Mouse (Mus musculus) liver, embryonic 16.5 days (tissue): Measurements from ENCODE around the gene Slc2a8. TPM values are rescaled to one million over a fixed set of nuclear protein-coding genes. Genes with fewer than 3 reads are reported as not detected.
A peak's percentile ranks its signal among the peaks of the same experiment; 100 is the strongest.

ENCODE experiments used
- ATAC-seq: fragments of 200-750 bp; cut with Nextera tagmentation; 2 replicates; pipeline ENCODE4 v1.8.0; 2017; ENCODE audit warnings: low read depth, mild to moderate bottlenecking, moderate number of reproducible peaks, moderate library complexity
- H3K27ac ChIP-seq: fragments of 300-500 bp; sonication (generic); 2 replicates; pipeline ENCODE4 v1.5.1; 2014; ENCODE audit warnings: mild to moderate bottlenecking, low read length
- H3K27me3 ChIP-seq: fragments of 300-500 bp; sonication (generic); 2 replicates; pipeline ENCODE4 v1.6.1; 2014; ENCODE audit warnings: low read depth, low read length, mixed read lengths; ENCODE audit not compliant: control insufficient read depth, insufficient read depth
- H3K36me3 ChIP-seq: fragments of 300-500 bp; sonication (generic); 2 replicates; pipeline ENCODE4 v1.6.1; 2014; ENCODE audit warnings: mild to moderate bottlenecking; ENCODE audit not compliant: control insufficient read depth, insufficient read depth
- H3K4me1 ChIP-seq: fragments of 300-500 bp; sonication (generic); 2 replicates; pipeline ENCODE4 v1.6.1; 2014; ENCODE audit warnings: low read depth, low read length, mixed read lengths; ENCODE audit not compliant: control insufficient read depth
- H3K4me2 ChIP-seq: fragments of 300-500 bp; sonication (generic); 2 replicates; pipeline ENCODE4 v1.6.1; 2014; ENCODE audit warnings: low read depth, low read length, mixed read lengths
- H3K4me3 ChIP-seq: fragments of 300-500 bp; sonication (generic); 2 replicates; pipeline ENCODE4 v1.5.1; 2014; ENCODE audit warnings: low read depth, mild to moderate bottlenecking, low read length
- H3K9ac ChIP-seq: fragments of 300-500 bp; sonication (generic); 2 replicates; pipeline ENCODE4 v1.6.1; 2014; ENCODE audit warnings: low read depth, low read length
- H3K9me3 ChIP-seq: fragments of 300-500 bp; sonication (generic); replicated peaks from 2 replicates; pipeline ENCODE4 v1.6.1; 2016; ENCODE audit warnings: low read length; ENCODE audit not compliant: control insufficient read depth
- WGBS: fragments of 180-500 bp; shearing (Covaris S2); extraction: QIAGEN DNeasy Blood & Tissue Kit; methylation state at CpG from one replicate; pipeline ENCODE4 v1.1.7; 2014; ENCODE audit not compliant: insufficient replicate concordance; 5-methylcytosine and 5-hydroxymethylcytosine counted together
- polyA plus RNA-seq: library from polyadenylated mRNA; unstranded; fragments of >200 nt; fragmentation: Nextera tagmentation; extraction: Ambion mirVana; gene quantifications from 2 replicates; pipeline ENCODE4 v1.2.1, GENCODE M21; 2015

Slc2a8 gene
- polyA plus RNA-seq, 1 experiment from 2014 or later: 8.8 TPM

DNA sequence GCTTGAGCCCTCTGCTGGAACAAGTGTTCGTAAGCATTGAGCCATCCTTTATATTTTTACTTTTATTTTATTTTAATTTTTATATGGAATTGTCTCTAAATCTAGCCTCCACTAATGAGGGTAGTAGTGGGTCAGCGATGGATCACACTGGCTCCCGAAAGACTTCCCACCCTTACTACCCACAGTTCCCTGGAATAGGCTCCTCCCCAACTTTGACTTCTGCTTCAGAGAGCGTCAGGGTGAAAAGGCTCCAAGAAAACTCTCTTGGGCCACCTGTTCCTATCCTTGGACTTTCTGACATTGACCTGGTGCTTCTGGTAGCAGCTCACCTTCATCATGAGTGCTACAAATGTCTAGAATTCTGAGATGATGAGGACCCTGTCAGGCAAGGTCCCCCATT lies 817 bp upstream of the Slc2a8 start:
- WGBS: 5% methylated on average over 4 of the region's 4 CpGs

DNA sequence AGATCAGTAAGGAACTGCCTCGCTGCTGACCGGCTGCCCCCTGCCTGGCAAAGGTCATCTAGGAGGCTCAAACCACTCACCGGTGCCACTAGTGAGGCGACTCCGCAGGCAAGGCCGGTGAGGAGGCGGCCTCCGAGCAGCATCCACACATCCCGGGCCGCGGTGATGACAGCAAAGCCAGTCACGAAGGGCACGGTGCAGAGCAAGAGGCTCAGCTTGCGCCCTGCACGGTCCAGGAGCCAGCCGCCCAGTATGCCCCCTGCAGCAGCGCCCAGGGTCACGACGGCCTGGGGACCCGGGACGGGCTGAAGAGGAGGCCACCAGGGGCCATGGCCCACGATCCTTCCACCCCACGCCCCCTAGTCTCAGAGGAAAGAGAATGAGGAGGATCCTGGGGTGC lies 602 bp downstream of the Slc2a8 start:
- no peaks in the 10 kb centered on the region for H3K36me3 ChIP-seq
- ATAC-seq: peak; percentile 35
- H3K4me3 ChIP-seq: peak overlapping the region; percentile 80
- 2% methylated on average over 23 of the region's 23 CpGs for WGBS
- H3K27me3 ChIP-seq: 0 out of 2 replicates have a peak, but pooled peaks cover 4% of the 10 kb centered on the region
- H3K27ac ChIP-seq: no peak overlapping the region
- H3K4me1 ChIP-seq: peaks cover 33% of the 10 kb centered on the region
- H3K4me2 ChIP-seq: peak overlapping the region; percentile 76
- peak overlapping the region; percentile 81 for H3K9ac ChIP-seq
- no peaks in the 10 kb centered on the region for H3K9me3 ChIP-seq

More for the DNA sequence above, 817 bp upstream of the Slc2a8 start:
- Histone ChIP-seq H3K27ac (no peak overlapping the region), H3K4me3 (peak overlapping the region; percentile 80), H3K9me3 (no peaks in the 10 kb centered on the region), H3K36me3 (no peaks in the 10 kb centered on the region), H3K4me1 (peaks cover 33% of the 10 kb centered on the region), H3K27me3 (0 out of 2 replicates have a peak, but pooled peaks cover 4% of the 10 kb centered on the region), H3K4me2 (peak overlapping the region; percentile 76), H3K9ac (no peak overlapping the region)
- ATAC-seq: no peak

GRCm38 (mm10) chr2:32979675-32980074 lies 2.2 kb downstream of the Slc2a8 start:
- 75% methylated on average over 7 of the region's 7 CpGs for WGBS
- no peak for ATAC-seq
- 0 out of 2 replicates have a peak, but pooled peaks cover 4% of the 10 kb centered on the region for H3K27me3 ChIP-seq

GRCm38 (mm10) chr2:32978675-32979074 lies 3.2 kb downstream of the Slc2a8 start:
- H3K36me3 ChIP-seq: no peaks in the 10 kb centered on the region
- H3K4me1 ChIP-seq: peaks cover 33% of the 10 kb centered on the region
- H3K9ac ChIP-seq: no peak overlapping the region
- H3K9me3 ChIP-seq: no peaks in the 10 kb centered on the region
- H3K4me2 ChIP-seq: peak overlapping the region; percentile 3; the same call in 1 of the 2 replicates
- H3K27ac ChIP-seq: peak overlapping the region; percentile 12; the same call in 1 of the 2 replicates
- no peaks in the 10 kb centered on the region for H3K27me3 ChIP-seq
- no peak for ATAC-seq
- WGBS: 31% methylated on average over 3 of the region's 3 CpGs
- H3K4me3 ChIP-seq: no peak overlapping the region

More at GRCm38 (mm10) chr2:32979675-32980074, 2.2 kb downstream of the Slc2a8 start:
- Histone ChIP-seq H3K9me3 (no peaks in the 10 kb centered on the region), H3K4me3 (no peak overlapping the region), H3K36me3 (no peaks in the 10 kb centered on the region), H3K27ac (no peak overlapping the region), H3K9ac (no peak overlapping the region), H3K4me2 (no peak overlapping the region), H3K4me1 (peaks cover 33% of the 10 kb centered on the region)

DNA sequence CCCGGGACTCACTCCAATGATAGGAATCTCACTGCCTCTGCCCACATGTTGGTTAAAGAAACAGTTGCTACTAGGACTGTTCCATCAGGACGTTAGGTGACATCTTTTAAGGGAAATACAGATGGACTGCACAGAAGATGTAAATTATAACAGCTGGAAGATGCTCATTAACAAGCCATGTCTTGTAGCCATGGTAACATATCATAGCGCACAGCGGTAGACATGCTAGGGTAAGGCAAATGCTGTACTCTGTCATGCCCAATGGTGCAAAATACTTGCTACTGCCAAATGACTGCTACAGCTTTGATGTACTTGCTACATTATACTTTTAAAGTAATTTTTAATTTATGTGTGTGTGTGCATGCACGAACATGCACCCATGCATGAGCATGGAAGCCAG lies 4.8 kb downstream of the Slc2a8 start:
- WGBS: 71% methylated on average over 5 of the region's 5 CpGs
- H3K9ac ChIP-seq: no peak overlapping the region
- no peak overlapping the region for H3K4me2 ChIP-seq
- H3K36me3 ChIP-seq: no peaks in the 10 kb centered on the region
- no peaks in the 10 kb centered on the region for H3K27me3 ChIP-seq
- H3K4me3 ChIP-seq: no peak overlapping the region
- no peak for ATAC-seq
- peaks cover 27% of the 10 kb centered on the region for H3K4me1 ChIP-seq
- no peak overlapping the region for H3K27ac ChIP-seq
- no peaks in the 10 kb centered on the region for H3K9me3 ChIP-seq

GRCm38 (mm10) chr2:32974216-32974615 lies 7.7 kb downstream of the Slc2a8 start:
- H3K9me3 ChIP-seq: no peaks in the 10 kb centered on the region

GRCm38 (mm10) chr2:32971235-32971634 lies 10.6 kb downstream of the Slc2a8 start:
- H3K27ac ChIP-seq: no peak overlapping the region
- H3K4me3 ChIP-seq: no peak overlapping the region
- no peaks in the 10 kb centered on the region for H3K36me3 ChIP-seq
- H3K4me1 ChIP-seq: peaks cover 12% of the 10 kb centered on the region
- WGBS: 76% methylated on average over 9 of the region's 9 CpGs
- H3K4me2 ChIP-seq: no peak overlapping the region
- no peak overlapping the region for H3K9ac ChIP-seq
- no peaks in the 10 kb centered on the region for H3K9me3 ChIP-seq
- ATAC-seq: no peak
- no peaks in the 10 kb centered on the region for H3K27me3 ChIP-seq

More at GRCm38 (mm10) chr2:32974216-32974615, 7.7 kb downstream of the Slc2a8 start:
- no peaks in the 10 kb centered on the region for H3K36me3 ChIP-seq
- WGBS: 73% methylated on average over 8 of the region's 8 CpGs
- H3K27ac ChIP-seq: no peak overlapping the region
- no peak for ATAC-seq
- no peak overlapping the region for H3K9ac ChIP-seq
- H3K4me2 ChIP-seq: no peak overlapping the region
- H3K27me3 ChIP-seq: no peaks in the 10 kb centered on the region
- H3K4me1 ChIP-seq: peaks cover 12% of the 10 kb centered on the region
- H3K4me3 ChIP-seq: no peak overlapping the region

DNA sequence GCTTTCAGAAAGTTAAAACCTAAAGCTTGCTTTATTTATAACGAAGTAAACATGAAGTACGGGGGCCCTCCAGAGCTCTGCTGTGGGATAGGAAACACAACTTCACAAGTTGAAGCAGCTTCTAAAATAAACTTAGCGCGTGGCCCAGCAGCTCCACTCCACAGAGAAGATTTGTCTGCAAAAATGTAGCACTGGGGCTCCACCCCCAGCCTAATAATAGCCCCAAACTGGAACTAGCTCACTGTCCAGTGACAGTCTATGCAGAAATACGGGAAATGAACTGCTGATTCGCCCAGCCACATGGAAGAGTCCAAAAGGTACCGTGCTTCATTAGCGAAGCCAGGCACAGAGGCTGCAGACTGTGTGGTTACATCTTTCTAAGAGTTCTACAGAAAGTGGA lies 12.6 kb downstream of the Slc2a8 start:
- WGBS: 61% methylated on average over 8 of the region's 8 CpGs
- H3K9ac ChIP-seq: no peak overlapping the region
- H3K4me1 ChIP-seq: peaks cover 29% of the 10 kb centered on the region
- H3K27ac ChIP-seq: no peak overlapping the region
- no peaks in the 10 kb centered on the region for H3K27me3 ChIP-seq
- no peak overlapping the region for H3K4me3 ChIP-seq
- H3K4me2 ChIP-seq: no peak overlapping the region
- no peaks in the 10 kb centered on the region for H3K9me3 ChIP-seq
- peaks cover 4% of the 10 kb centered on the region for H3K36me3 ChIP-seq
- no peak for ATAC-seq

GRCm38 (mm10) chr2:32968024-32968614 lies 13.8 kb downstream of the Slc2a8 start:
- no peak for ATAC-seq
- Histone ChIP-seq H3K27ac (no peak overlapping the region), H3K4me3 (no peak overlapping the region), H3K27me3 (no peaks in the 10 kb centered on the region), H3K9me3 (no peaks in the 10 kb centered on the region), H3K9ac (no peak overlapping the region), H3K36me3 (peaks cover 11% of the 10 kb centered on the region), H3K4me2 (0 out of 2 replicates have a peak overlapping the region, but pooled peaks have one; percentile 94), H3K4me1 (peaks cover 39% of the 10 kb centered on the region)
- WGBS: 77% methylated on average over 9 of the region's 9 CpGs
